Mouse (Mus musculus) frontal cortex, postnatal 25 days (tissue): ENCODE measurements around the gene Oosp1.

ENCODE experiments used
- DNase-seq, 2 experiments: peaks; one replicate each; pipeline ENCODE4 v3.0.0; 2022; ENCODE audit warnings: low spot score in 2 of 2

Oosp1 gene

DNA sequence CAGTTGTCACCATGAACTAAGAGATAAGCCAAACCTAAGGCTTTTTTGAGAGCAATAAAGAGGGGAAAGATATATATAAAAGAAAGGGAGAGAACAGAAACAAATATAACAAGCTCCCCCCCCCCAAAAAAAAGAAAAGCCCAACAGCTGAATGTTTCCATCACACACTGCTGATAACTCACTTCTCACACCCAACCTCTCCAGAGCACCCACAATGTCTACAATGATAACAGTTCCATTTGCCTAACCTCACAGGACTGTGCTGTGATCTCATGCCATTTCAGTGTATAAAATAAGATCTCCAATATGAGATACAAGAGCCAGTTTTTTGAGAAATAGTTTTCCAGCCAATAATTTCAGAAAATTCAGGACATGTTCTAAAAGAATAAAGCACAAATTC is 73.0 kb downstream of the Oosp1 start:
- DNase-seq = no peak
